Comparison of ENCODE assay signal across 18 mouse cellular contexts in genomic region chr2:120065243-120065642, GRCm38 (mm10).
"Had no signal": no experiment of that assay in that cellular context is flagged by ENCODE, and none has a peak within 500 bp of the region (broad histone marks: within the 10 kb centered on the region; RNA-seq: fewer than 3 reads in every experiment).

No protein-coding gene starts in this region.

- H3K4me3 ChIP-seq: left cerebral cortex, adult 2 months; liver, embryonic 13.5 days; neural tube, embryonic 12.5 days; neural tube, embryonic 15.5 days had no signal

- H3K9ac ChIP-seq: liver, embryonic 13.5 days; neural tube, embryonic 12.5 days; neural tube, embryonic 15.5 days had no signal

- H3K9me3 ChIP-seq: liver, embryonic 13.5 days; neural tube, embryonic 12.5 days; neural tube, embryonic 15.5 days had no signal

- H3K36me3 ChIP-seq: liver, embryonic 13.5 days; neural tube, embryonic 12.5 days; neural tube, embryonic 15.5 days had no signal

- H3K27me3 ChIP-seq: liver, embryonic 13.5 days; neural tube, embryonic 15.5 days had no signal

- H3K4me2 ChIP-seq: liver, embryonic 13.5 days; midbrain, embryonic 11.5 days; neural tube, embryonic 12.5 days; neural tube, embryonic 15.5 days had no signal

- DNase-seq: kidney, adult 18-20 months; kidney, adult 9 months; kidney, postnatal 14 days; kidney, postnatal 4 days; liver, embryonic 13.5 days; lung, adult 2 months; lung, postnatal 14 days; lung, postnatal 4 days; midbrain, embryonic 14.5 days; thymus, adult 18-20 months; thymus, postnatal 36 days had no signal

- ATAC-seq: inflammation-experienced regulatory T-cells, adult 6 months; intestine, embryonic 16.5 days had no signal

- H3K27ac ChIP-seq: left cerebral cortex, adult 2 months; liver, embryonic 13.5 days; neural tube, embryonic 12.5 days; neural tube, embryonic 15.5 days; stomach, postnatal 0 days had no signal

- H3K4me1 ChIP-seq: liver, embryonic 13.5 days; neural tube, embryonic 12.5 days had no signal
